In the genomic region with DNA sequence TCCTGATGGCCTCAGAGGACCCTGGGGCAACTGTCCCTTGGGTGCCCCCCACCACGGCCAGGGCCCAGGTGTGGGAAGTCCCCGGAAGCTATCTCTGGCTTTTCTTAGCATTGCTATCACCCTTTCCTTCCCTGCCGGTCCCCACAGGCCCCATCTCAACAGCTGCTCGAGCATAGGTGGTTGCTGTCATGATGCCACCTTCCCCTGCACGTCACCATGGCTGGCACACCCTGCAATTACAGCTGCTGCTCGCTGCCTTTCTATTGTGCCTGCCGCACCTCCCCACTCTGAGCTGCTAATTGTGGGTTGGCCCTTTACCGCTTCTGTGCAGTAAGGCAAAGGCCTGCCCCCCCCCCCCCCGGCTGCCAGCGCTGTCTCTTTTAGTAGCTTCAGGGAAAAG, we compare ENCODE assay signal across 12 mouse cellular contexts.
DNase-seq lines count a peak whose midpoint lies in the region; ATAC-seq and TF ChIP-seq lines count a peak whose summit lies in the region.
"Had no signal": no experiment of that assay in that cellular context is flagged by ENCODE, and none has a peak within 500 bp of the region (broad histone marks: within the 10 kb centered on the region; RNA-seq: fewer than 3 reads in every experiment).

No protein-coding gene starts in this region.

- 41% methylated on average over 8 of the region's 10 CpGs for WGBS in neural tube, embryonic 11.5 days
- WGBS in forebrain, postnatal 0 days, result 21% methylated on average over 8 of the region's 10 CpGs
- 46% methylated on average over 8 of the region's 10 CpGs for WGBS in kidney, embryonic 16.5 days

- no peaks in the 10 kb centered on the region for H3K9me3 ChIP-seq in neural tube, embryonic 11.5 days (ENCODE audit: control insufficient read depth, low read length)
- no peaks in the 10 kb centered on the region for H3K9me3 ChIP-seq in forebrain, postnatal 0 days (ENCODE audit: low read length)
- H3K9me3 ChIP-seq in kidney, embryonic 16.5 days (ENCODE audit: low read length), result no peaks in the 10 kb centered on the region

- H3K9ac ChIP-seq in neural tube, embryonic 11.5 days (ENCODE audit: low read length), result no peak overlapping the region
- H3K9ac ChIP-seq in forebrain, postnatal 0 days, result no peak overlapping the region
- no peak overlapping the region for H3K9ac ChIP-seq in kidney, embryonic 16.5 days (replicated peaks; ENCODE audit: low read length)
- H3K9ac ChIP-seq: lung, embryonic 14.5 days had no signal

- no peaks in the 10 kb centered on the region for H3K36me3 ChIP-seq in neural tube, embryonic 11.5 days (ENCODE audit: control insufficient read depth, insufficient read depth, low read length)
- H3K36me3 ChIP-seq in forebrain, postnatal 0 days (ENCODE audit: insufficient read depth), result no peaks in the 10 kb centered on the region
- no peaks in the 10 kb centered on the region for H3K36me3 ChIP-seq in kidney, embryonic 16.5 days (ENCODE audit: insufficient read depth, low read length)

- no peak overlapping the region for H3K4me2 ChIP-seq in neural tube, embryonic 11.5 days (ENCODE audit: low read depth)
- H3K4me2 ChIP-seq in forebrain, postnatal 0 days (ENCODE audit: low read depth), result 0 out of 2 replicates have a peak overlapping the region, but pooled peaks have one; percentile 13
- no peak overlapping the region for H3K4me2 ChIP-seq in kidney, embryonic 16.5 days (replicated peaks; ENCODE audit: low read depth, low read length)
- H3K4me2 ChIP-seq: lung, embryonic 14.5 days had no signal

- H3K27me3 ChIP-seq in neural tube, embryonic 11.5 days (ENCODE audit: control insufficient read depth, insufficient read depth, low read length), result no peaks in the 10 kb centered on the region
- no peaks in the 10 kb centered on the region for H3K27me3 ChIP-seq in forebrain, postnatal 0 days (ENCODE audit: insufficient read depth, low read length)
- H3K27me3 ChIP-seq in kidney, embryonic 16.5 days (ENCODE audit: insufficient read depth, low read length), result no peaks in the 10 kb centered on the region

- no peak for TF ChIP-seq CTCF in forebrain, postnatal 0 days (IDR thresholded peaks at IDR 0.05; ENCODE audit: low read depth)

- no peak overlapping the region for H3K4me3 ChIP-seq in neural tube, embryonic 11.5 days (ENCODE audit: low read depth, low read length)
- H3K4me3 ChIP-seq in forebrain, postnatal 0 days (ENCODE audit: low read depth, low read length), result no peak overlapping the region
- no peak overlapping the region for H3K4me3 ChIP-seq in kidney, embryonic 16.5 days (ENCODE audit: low read length)

- H3K27ac ChIP-seq in neural tube, embryonic 11.5 days (ENCODE audit: low read depth, low read length), result no peak overlapping the region
- H3K27ac ChIP-seq in forebrain, postnatal 0 days (ENCODE audit: low read depth, low read length), result peak overlapping the region; percentile 74
- no peak overlapping the region for H3K27ac ChIP-seq in kidney, embryonic 16.5 days (ENCODE audit: low read length)

- H3K4me1 ChIP-seq in neural tube, embryonic 11.5 days (ENCODE audit: control insufficient read depth, insufficient read depth, low read length), result peaks cover 3% of the 10 kb centered on the region; the same call in 1 of the 2 replicates
- no peaks in the 10 kb centered on the region for H3K4me1 ChIP-seq in forebrain, postnatal 0 days (ENCODE audit: insufficient read depth)
- 0 out of 2 replicates have a peak, but pooled peaks cover 11% of the 10 kb centered on the region for H3K4me1 ChIP-seq in kidney, embryonic 16.5 days (ENCODE audit: insufficient read depth, low read length)

- DNase-seq in neural tube, embryonic 11.5 days (ENCODE audit: low spot score), result no peak
- DNase-seq in neural tube, embryonic 10.5 days (ENCODE audit: extremely low spot score, low spot score), result no peak
- peak; percentile 77 for DNase-seq in forebrain, postnatal 0 days
- peak; percentile 21 for DNase-seq in naive thymus-derived CD4-positive, alpha-beta T cell, adult 2 months (ENCODE audit: low read depth)
- DNase-seq in thymus, postnatal 25 days, result peak; percentile 59
- no peak for DNase-seq in cerebellum, postnatal 25 days
- no peak for DNase-seq in layer of hippocampus, postnatal 36 days
- DNase-seq: adrenal gland, postnatal 36 days; heart, adult 18-20 months; kidney, adult 11 months; lung, embryonic 14.5 days had no signal

- 0 out of 2 replicates have a peak, but pooled peaks have one; percentile 13 for ATAC-seq in neural tube, embryonic 11.5 days (ENCODE audit: insufficient read depth, low FRiP score, low TSS enrichment)
- peak; percentile 95 for ATAC-seq in forebrain, postnatal 0 days
- no peak for ATAC-seq in kidney, embryonic 16.5 days (ENCODE audit: low FRiP score, low TSS enrichment)

Comparison
In these comparisons a context has a peak if more than half of its experiments do, and no peak if none do; other contexts are left out.
1. DNase-seq: peak in forebrain, postnatal 0 days (single experiment), naive thymus-derived CD4-positive, alpha-beta T cell, adult 2 months (single experiment) and thymus, postnatal 25 days (single experiment); none in neural tube, embryonic 11.5 days (single experiment), neural tube, embryonic 10.5 days (single experiment), cerebellum, postnatal 25 days (0 of 2) and layer of hippocampus, postnatal 36 days (0 of 2).